Mouse (Mus musculus): ENCODE data around the gene Acp6.
A peak's percentile ranks its signal among the peaks of the same experiment; 100 is the strongest.

Acp6 gene

GRCm38 (mm10) chr3:97158611-97159508 lies at the start of gene Acp6:
Gene Acp6 (plus strand): TSS chr3:97158777.
- DNase-seq (ENCODE audit: low read depth, low spot score), result peak; percentile 95

- DNase-seq (ENCODE audit: low read depth, low spot score), result no peak
These were observed 41.1 kb upstream of the Acp6 start for GRCm38 (mm10) chr3:97117511-97117910.

GRCm38 (mm10) chr3:97118313-97118712 lies 40.3 kb upstream of the Acp6 start:
- DNase-seq (ENCODE audit: low read depth, low spot score), result peak; percentile 87

- peak; percentile 81 for DNase-seq (ENCODE audit: low read depth, low spot score)
These were observed 34.4 kb upstream of the Acp6 start for GRCm38 (mm10) chr3:97124193-97124592.

- DNase-seq (ENCODE audit: low read depth, low spot score), result peak; percentile 77
These were observed 29.2 kb upstream of the Acp6 start for GRCm38 (mm10) chr3:97129410-97129809.

- peak; percentile 64 for DNase-seq (ENCODE audit: low read depth, low spot score)
These were observed 20.9 kb upstream of the Acp6 start for GRCm38 (mm10) chr3:97137666-97138065.

GRCm38 (mm10) chr3:97151092-97151491 lies 7.5 kb upstream of the Acp6 start:
- DNase-seq (ENCODE audit: low read depth, low spot score), result no peak

- no peak for DNase-seq (ENCODE audit: low read depth, low spot score)
These were observed 2.1 kb upstream of the Acp6 start for GRCm38 (mm10) chr3:97156431-97156830.

GRCm38 (mm10) chr3:97157308-97157707 lies 1.3 kb upstream of the Acp6 start:
- DNase-seq (ENCODE audit: low read depth, low spot score), result no peak

- peak; percentile 81 for DNase-seq (ENCODE audit: low read depth, low spot score)
These were observed 498 bp upstream of the Acp6 start for GRCm38 (mm10) chr3:97157958-97158599.

- peak; percentile 88 for DNase-seq (ENCODE audit: low read depth, low spot score)
These were observed 903 bp downstream of the Acp6 start for GRCm38 (mm10) chr3:97159509-97159850.

GRCm38 (mm10) chr3:97159986-97160385 lies 1.4 kb downstream of the Acp6 start:
- DNase-seq (ENCODE audit: low read depth, low spot score), result no peak

- peak; percentile 43 for DNase-seq (ENCODE audit: low read depth, low spot score)
These were observed 2.3 kb downstream of the Acp6 start for GRCm38 (mm10) chr3:97160908-97161307.

- DNase-seq (ENCODE audit: low read depth, low spot score), result peak; percentile 53
These were observed 3.2 kb downstream of the Acp6 start for GRCm38 (mm10) chr3:97161773-97162172.

- DNase-seq (ENCODE audit: low read depth, low spot score), result no peak
These were observed 5.9 kb downstream of the Acp6 start for GRCm38 (mm10) chr3:97164477-97164876.

GRCm38 (mm10) chr3:97167126-97167525 lies 8.5 kb downstream of the Acp6 start:
- no peak for DNase-seq (ENCODE audit: low read depth, low spot score)

GRCm38 (mm10) chr3:97171531-97171930 lies 13.0 kb downstream of the Acp6 start:
- DNase-seq (ENCODE audit: low read depth, low spot score), result no peak

- DNase-seq (ENCODE audit: low read depth, low spot score), result no peak
These were observed 13.7 kb downstream of the Acp6 start for GRCm38 (mm10) chr3:97172231-97172630.

- no peak for DNase-seq (ENCODE audit: low read depth, low spot score)
These were observed 14.1 kb downstream of the Acp6 start for GRCm38 (mm10) chr3:97172632-97173031.

- DNase-seq (ENCODE audit: low read depth, low spot score), result peak; percentile 58
These were observed 20.3 kb downstream of the Acp6 start for GRCm38 (mm10) chr3:97178885-97179284.

GRCm38 (mm10) chr3:97180527-97180926 lies 21.9 kb downstream of the Acp6 start:
- no peak for DNase-seq (ENCODE audit: low read depth, low spot score)

- peak; percentile 62 for DNase-seq (ENCODE audit: low read depth, low spot score)
These were observed 25.2 kb downstream of the Acp6 start for GRCm38 (mm10) chr3:97183810-97184209.
